Mouse (Mus musculus) limb, embryonic 12.5 days (tissue): ENCODE measurements around the gene Tjp2. TPM values are rescaled to one million over a fixed set of nuclear protein-coding genes. Genes with fewer than 3 reads are reported as not detected.
"Not testable (repeated sequence)": the region's sequence is repeated elsewhere in the genome, so short reads cannot be mapped to it uniquely, and the experiment has no call there.

Experiments
- ATAC-seq: fragments of 200-750 bp; cut with Nextera tagmentation; 2 replicates; pipeline ENCODE4 v1.8.0; 2017; ENCODE audit warnings: low read depth, moderate TSS enrichment; ENCODE audit not compliant: insufficient number of reproducible peaks, insufficient read depth, low FRiP score, low TSS enrichment
- H3K27ac ChIP-seq: fragments of 300-500 bp; sonication (generic); 2 replicates; pipeline ENCODE4 v1.5.1; 2016; ENCODE audit warnings: mild to moderate bottlenecking, moderate library complexity
- H3K27me3 ChIP-seq: fragments of 300-500 bp; sonication (generic); 2 replicates; pipeline ENCODE4 v1.6.1; 2016; ENCODE audit warnings: mild to moderate bottlenecking, moderate library complexity
- H3K36me3 ChIP-seq: fragments of 300-500 bp; sonication (generic); 2 replicates; pipeline ENCODE4 v1.6.1; 2016; ENCODE audit warnings: mild to moderate bottlenecking, moderate library complexity
- H3K4me1 ChIP-seq: fragments of 300-500 bp; sonication (generic); replicated peaks from 2 replicates; pipeline ENCODE4 v1.6.1; 2016
- H3K4me2 ChIP-seq: fragments of 300-500 bp; sonication (generic); 2 replicates; pipeline ENCODE4 v1.6.1; 2016; ENCODE audit warnings: mild to moderate bottlenecking, moderate library complexity
- H3K4me3 ChIP-seq: fragments of 300-500 bp; sonication (generic); replicated peaks from 2 replicates; pipeline ENCODE4 v1.5.1; 2016; ENCODE audit warnings: mild to moderate bottlenecking
- H3K9ac ChIP-seq: fragments of 300-500 bp; sonication (generic); replicated peaks from 2 replicates; pipeline ENCODE4 v1.6.1; 2016; ENCODE audit warnings: mild to moderate bottlenecking, moderate library complexity
- H3K9me3 ChIP-seq: fragments of 300-500 bp; sonication (generic); 2 replicates; pipeline ENCODE4 v1.6.1; 2016; ENCODE audit warnings: mild to moderate bottlenecking, moderate library complexity
- WGBS: fragments of 180-500 bp; shearing (Covaris S2); methylation state at CpG from one replicate; pipeline ENCODE4 v1.1.7; 2016; 5-methylcytosine and 5-hydroxymethylcytosine counted together
- polyA plus RNA-seq: library from polyadenylated mRNA; unstranded; fragments of >200 nt; fragmentation: Nextera tagmentation; extraction: Ambion mirVana; gene quantifications from 2 replicates; pipeline ENCODE4 v1.2.1, GENCODE M21; 2016

Gene Tjp2
- polyA plus RNA-seq, 1 experiment from 2014 or later, result 28.6 TPM

DNA sequence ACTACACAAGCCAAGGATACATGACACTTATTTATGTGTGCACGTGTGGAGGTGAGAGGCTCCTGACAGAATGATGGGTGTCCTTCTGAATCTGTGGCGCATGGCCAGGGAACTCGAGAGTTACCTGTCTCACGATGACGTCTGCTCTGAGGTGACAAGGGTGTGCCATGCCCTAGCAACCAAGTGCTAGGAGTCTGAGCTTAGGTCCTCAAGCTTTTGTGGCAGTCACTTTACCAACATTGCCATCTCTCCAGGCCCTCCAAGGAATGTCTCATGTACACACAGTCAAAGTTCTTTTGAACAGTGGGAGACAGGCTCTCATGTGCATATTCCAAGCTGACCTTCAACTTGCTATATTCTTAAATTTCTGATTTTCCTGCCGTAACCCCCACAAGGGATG, 33.1 kb upstream of the Tjp2 start:
- no peak overlapping the region for H3K4me3 ChIP-seq
- no peaks in the 10 kb centered on the region for H3K27me3 ChIP-seq
- H3K4me2 ChIP-seq, result no peak overlapping the region
- WGBS, result 91% methylated on average over 6 of the region's 6 CpGs
- H3K27ac ChIP-seq, result no peak overlapping the region
- no peak for ATAC-seq
- H3K9ac ChIP-seq, result no peak overlapping the region
- H3K4me1 ChIP-seq, result 0 out of 2 replicates have a peak, but pooled peaks cover 3% of the 10 kb centered on the region
- H3K9me3 ChIP-seq, result no peaks in the 10 kb centered on the region
- H3K36me3 ChIP-seq, result peaks cover 20% of the 10 kb centered on the region

DNA sequence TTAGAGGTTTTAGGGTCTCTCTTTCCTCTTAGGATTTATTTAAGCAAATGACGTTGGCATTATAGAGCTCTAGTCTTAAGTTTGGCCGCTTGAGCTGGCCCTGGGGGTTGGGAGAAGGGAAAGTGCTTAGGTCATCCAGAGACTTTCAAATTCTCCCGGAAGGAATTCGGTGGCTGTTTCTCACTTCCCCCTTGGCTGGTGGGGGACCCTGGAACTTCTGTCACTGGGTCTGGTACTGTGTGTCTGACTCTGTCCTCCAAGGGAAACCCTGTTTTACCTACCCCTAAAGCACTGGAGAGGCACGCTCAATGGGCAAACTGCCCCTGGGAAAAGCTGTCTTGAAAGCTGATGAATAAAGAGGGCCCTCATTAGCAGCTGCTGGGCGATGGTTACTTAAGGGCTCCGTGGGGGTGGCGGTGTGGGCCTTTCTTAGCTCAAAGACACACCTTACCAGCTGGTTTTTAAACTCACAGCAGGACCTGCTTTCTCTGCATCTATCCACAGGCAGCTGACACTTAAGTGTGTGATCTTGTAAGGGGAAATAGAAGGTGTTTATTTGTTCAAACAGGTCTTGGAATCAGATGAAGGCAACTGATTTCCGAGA, 28.9 kb upstream of the Tjp2 start:
- no peaks in the 10 kb centered on the region for H3K36me3 ChIP-seq
- WGBS, result 12% methylated on average over 9 of the region's 9 CpGs
- H3K27me3 ChIP-seq, result no peaks in the 10 kb centered on the region
- no peak for ATAC-seq
- no peaks in the 10 kb centered on the region for H3K9me3 ChIP-seq
- H3K4me3 ChIP-seq, result no peak overlapping the region
- no peak overlapping the region for H3K9ac ChIP-seq
- H3K4me2 ChIP-seq, result no peak overlapping the region
- peaks cover 10% of the 10 kb centered on the region for H3K4me1 ChIP-seq
- no peak overlapping the region for H3K27ac ChIP-seq

DNA sequence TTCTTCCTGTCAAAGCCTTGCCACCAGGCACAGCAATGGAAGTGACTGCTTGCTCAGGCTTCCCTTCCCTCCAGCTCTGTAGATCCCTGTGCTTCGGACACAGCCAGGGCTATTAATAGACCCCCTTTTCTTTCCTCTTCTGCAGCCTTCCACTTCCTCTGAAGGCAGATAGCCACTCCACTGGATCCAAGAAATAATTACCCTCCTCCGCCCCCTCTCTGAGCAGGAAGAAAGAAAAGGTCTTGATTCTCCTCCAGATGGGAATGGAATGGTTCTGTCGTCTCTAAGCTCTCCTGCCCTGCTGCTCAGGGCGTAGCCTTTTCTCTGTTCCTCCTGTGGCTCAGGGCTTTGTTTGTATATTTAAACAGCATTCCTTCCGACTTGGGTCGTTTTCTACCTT, 27.0 kb upstream of the Tjp2 start:
- Histone ChIP-seq H3K4me1 (peaks cover 10% of the 10 kb centered on the region), H3K9ac (no peak overlapping the region), H3K27ac (no peak overlapping the region), H3K4me3 (no peak overlapping the region), H3K36me3 (no peaks in the 10 kb centered on the region), H3K27me3 (no peaks in the 10 kb centered on the region), H3K9me3 (no peaks in the 10 kb centered on the region), H3K4me2 (no peak overlapping the region)
- no peak for ATAC-seq
- 27% methylated on average over 6 of the region's 6 CpGs for whole genome bisulfite sequencing

DNA sequence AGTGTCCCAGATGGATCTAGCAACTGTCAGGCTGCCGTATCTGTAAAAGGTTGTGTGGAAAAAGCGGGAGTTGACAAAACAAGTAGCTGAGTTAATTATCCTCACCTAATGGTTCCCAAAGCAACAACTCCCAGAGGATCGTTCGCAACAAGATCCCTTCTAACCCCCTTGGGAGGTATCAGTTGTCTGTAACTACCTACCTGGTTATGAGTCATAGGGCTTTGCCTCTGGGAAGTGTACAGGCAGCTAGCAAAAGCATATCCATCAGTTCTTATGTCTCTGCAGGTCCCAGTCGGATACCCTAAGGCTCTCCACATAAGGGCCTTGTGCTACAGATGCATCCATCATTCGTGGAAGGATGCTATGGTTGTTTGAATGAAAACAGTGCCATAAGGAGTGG, 18.5 kb upstream of the Tjp2 start:
- H3K4me2 ChIP-seq, result no peak overlapping the region
- no peaks in the 10 kb centered on the region for H3K36me3 ChIP-seq
- H3K4me3 ChIP-seq, result no peak overlapping the region
- H3K4me1 ChIP-seq, result peaks cover 7% of the 10 kb centered on the region; the same call in 1 of the 2 replicates
- ATAC-seq, result no peak
- WGBS, result 80% methylated on average over 6 of the region's 6 CpGs
- H3K27ac ChIP-seq, result no peak overlapping the region
- H3K9ac ChIP-seq, result no peak overlapping the region
- H3K9me3 ChIP-seq, result no peaks in the 10 kb centered on the region
- H3K27me3 ChIP-seq, result no peaks in the 10 kb centered on the region

DNA sequence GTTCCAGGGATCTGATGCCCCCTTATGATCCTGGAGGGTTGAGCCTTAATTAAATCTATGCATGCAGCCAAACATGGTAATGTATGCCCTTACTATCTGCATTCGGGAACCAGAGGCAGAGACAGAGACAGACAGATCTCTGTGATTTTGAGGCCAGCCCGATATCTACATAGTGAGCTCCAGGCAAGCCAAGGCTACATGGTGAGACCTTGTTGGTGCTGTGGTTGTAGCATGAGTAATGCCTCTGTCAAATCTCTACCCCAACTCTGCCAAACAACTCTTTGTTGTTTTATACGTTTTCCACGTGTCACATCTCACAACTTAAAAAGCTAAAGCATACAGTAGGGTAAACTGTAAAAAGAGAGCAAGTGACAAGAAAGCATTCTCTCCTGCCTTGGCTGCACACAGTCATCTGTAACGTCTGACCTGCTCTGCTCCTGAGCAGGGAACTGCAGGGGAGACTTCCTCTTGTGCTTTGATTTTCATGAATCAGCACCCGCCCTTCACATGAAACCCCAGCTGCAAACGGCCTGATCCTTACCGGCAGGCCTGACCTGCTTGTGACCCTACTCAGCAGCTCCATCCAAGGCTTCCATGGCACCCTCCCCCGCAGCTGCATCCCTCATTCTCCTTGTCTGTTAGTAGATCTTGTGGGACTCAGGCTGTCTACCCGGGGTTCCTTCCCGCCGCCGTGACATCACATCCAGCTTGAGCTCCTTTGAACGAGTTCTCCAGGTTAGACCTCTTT, 17.1 kb upstream of the Tjp2 start:
- Histone ChIP-seq H3K36me3 (no peaks in the 10 kb centered on the region), H3K27me3 (no peaks in the 10 kb centered on the region), H3K4me3 (no peak overlapping the region), H3K27ac (no peak overlapping the region), H3K9ac (no peak overlapping the region), H3K4me2 (no peak overlapping the region), H3K9me3 (no peaks in the 10 kb centered on the region), H3K4me1 (peaks cover 7% of the 10 kb centered on the region; the same call in 1 of the 2 replicates)
- WGBS, result 29% methylated on average over 14 of the region's 14 CpGs
- ATAC-seq, result no peak

DNA sequence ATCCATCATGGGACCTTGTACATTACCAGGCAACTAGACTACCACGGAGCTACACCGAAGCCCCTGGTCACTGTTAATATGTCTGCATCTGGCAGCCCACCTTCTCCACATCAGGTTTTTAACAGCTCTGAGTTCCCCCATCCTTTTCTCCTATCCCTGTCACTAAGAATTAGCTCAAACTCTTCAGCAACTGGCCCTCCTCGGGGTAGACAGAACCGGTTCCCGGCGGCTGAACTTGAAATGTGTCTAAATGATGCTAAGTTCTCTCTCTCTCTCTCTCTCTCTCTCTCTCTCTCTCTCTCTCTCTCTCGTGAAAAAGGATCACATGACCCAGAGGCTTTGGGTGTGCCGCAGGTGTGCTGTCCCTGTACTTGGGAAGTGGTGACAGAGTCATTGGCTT, 16.4 kb upstream of the Tjp2 start:
- H3K4me3 ChIP-seq, result no peak overlapping the region

DNA sequence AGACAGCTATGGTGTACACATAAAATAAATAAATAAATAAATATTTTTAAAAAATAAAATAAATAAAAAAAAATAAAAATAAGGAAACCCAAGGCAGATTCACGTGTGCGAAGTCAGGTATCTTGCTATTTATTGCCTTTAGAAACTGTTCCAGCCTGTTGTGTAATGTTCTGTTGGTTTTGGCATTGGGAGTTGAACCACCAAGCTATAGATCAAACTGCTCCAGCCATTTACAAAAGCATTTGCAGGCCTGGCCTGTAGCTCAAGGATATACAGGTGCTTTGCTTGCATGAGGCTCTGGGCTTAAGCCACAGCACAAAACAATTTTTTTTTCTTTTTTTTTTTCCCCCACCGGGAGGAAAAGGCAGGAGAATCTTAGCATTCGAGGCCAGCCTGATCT, 13.2 kb upstream of the Tjp2 start:
- Histone ChIP-seq H3K4me3 (no peak overlapping the region), H3K4me2 (no peak overlapping the region), H3K27me3 (no peaks in the 10 kb centered on the region), H3K9ac (no peak overlapping the region), H3K36me3 (no peaks in the 10 kb centered on the region), H3K4me1 (peaks cover 7% of the 10 kb centered on the region; the same call in 1 of the 2 replicates), H3K27ac (no peak overlapping the region), H3K9me3 (no peaks in the 10 kb centered on the region)
- WGBS, result 77% methylated on average over 4 of the region's 4 CpGs
- no peak for ATAC-seq

More for the DNA sequence above, 16.4 kb upstream of the Tjp2 start:
- H3K9me3 ChIP-seq, result no peaks in the 10 kb centered on the region
- H3K27ac ChIP-seq, result no peak overlapping the region
- ATAC-seq, result no peak
- no peak overlapping the region for H3K9ac ChIP-seq
- peaks cover 7% of the 10 kb centered on the region; the same call in 1 of the 2 replicates for H3K4me1 ChIP-seq
- H3K27me3 ChIP-seq, result no peaks in the 10 kb centered on the region
- no peaks in the 10 kb centered on the region for H3K36me3 ChIP-seq
- 81% methylated on average over 8 of the region's 8 CpGs for WGBS
- no peak overlapping the region for H3K4me2 ChIP-seq

DNA sequence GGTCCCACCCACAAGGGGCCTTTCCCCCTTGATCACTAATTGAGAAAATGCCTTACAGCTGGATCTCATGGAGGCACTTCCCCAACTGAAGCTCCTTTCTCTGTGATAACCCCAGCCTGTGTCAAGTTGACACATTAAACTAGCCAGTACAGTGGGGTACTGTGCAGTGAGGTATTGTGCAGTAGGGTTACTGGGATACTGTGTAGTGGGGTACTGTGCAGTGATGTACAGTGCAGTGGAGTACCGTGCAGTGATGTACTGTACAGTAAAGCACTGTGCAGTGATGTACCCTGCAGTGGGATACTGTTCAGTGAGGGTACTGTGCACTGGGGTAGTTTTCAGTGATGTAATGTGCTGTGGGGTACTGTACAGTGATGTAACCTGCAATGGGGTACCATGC, 7.5 kb upstream of the Tjp2 start:
- H3K4me1 ChIP-seq, ATAC-seq, H3K4me2 ChIP-seq, H3K9me3 ChIP-seq, H3K36me3 ChIP-seq, H3K9ac ChIP-seq, H3K27me3 ChIP-seq, H3K27ac ChIP-seq, H3K4me3 ChIP-seq: not testable (repeated sequence)
- 82% methylated on average over 1 of the region's 1 CpGs for WGBS

DNA sequence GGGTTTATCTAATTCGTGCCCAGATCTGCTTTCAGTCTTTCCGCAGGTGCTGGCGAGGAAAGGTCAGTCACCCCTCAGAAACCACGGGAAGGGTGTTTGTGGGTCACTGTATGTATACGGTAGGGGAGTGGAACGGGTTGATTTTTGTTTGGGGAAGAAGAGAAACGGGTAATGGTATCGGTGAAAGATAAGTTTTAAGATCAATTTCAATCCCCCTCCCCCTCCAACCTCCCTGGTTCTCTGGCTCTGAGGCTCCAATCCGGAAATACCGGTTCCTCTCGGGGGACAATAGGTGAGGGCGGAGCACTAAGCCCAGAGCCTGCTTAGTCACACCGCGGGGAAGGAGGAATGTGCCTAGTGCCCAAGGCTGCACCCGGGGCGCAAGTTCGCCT, 471 bp upstream of the Tjp2 start:
- Histone ChIP-seq H3K4me1 (peaks cover 15% of the 10 kb centered on the region), H3K4me3 (peak overlapping the region; percentile 48), H3K27ac (no peak overlapping the region), H3K36me3 (no peaks in the 10 kb centered on the region), H3K9me3 (no peaks in the 10 kb centered on the region), H3K27me3 (peaks cover 50% of the 10 kb centered on the region), H3K4me2 (peak overlapping the region; percentile 86), H3K9ac (no peak overlapping the region)
- under 1% methylated on average over 17 of the region's 17 CpGs for WGBS
- no peak for ATAC-seq

DNA sequence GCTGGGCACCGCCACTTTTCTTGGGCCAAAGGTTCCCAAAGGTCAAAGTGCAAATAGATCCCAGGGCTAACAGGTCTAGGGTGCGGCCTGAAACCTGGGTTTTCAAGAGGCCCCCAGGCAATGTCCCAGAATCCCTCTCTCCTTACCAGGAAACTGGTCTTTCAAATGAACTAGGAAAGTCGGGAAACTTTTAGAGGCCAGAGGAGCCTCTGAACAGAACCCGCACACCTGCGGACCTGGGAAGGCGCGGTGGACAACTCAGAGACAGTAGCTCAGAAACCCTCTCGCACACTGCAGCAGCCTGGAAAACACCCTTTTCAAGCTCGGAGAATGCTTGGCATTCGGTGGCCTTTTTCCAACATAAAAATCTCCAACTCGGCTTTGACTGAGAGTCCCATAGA, 979 bp downstream of the Tjp2 start:
- H3K4me2 ChIP-seq, result peak overlapping the region; percentile 86
- H3K4me3 ChIP-seq, result peak overlapping the region; percentile 48
- no peaks in the 10 kb centered on the region for H3K36me3 ChIP-seq
- H3K27ac ChIP-seq, result 0 out of 2 replicates have a peak overlapping the region, but pooled peaks have one; percentile 2
- no peaks in the 10 kb centered on the region for H3K9me3 ChIP-seq
- 15% methylated on average over 11 of the region's 11 CpGs for WGBS
- H3K9ac ChIP-seq, result no peak overlapping the region
- ATAC-seq, result no peak
- H3K4me1 ChIP-seq, result peaks cover 15% of the 10 kb centered on the region
- H3K27me3 ChIP-seq, result peaks cover 50% of the 10 kb centered on the region

DNA sequence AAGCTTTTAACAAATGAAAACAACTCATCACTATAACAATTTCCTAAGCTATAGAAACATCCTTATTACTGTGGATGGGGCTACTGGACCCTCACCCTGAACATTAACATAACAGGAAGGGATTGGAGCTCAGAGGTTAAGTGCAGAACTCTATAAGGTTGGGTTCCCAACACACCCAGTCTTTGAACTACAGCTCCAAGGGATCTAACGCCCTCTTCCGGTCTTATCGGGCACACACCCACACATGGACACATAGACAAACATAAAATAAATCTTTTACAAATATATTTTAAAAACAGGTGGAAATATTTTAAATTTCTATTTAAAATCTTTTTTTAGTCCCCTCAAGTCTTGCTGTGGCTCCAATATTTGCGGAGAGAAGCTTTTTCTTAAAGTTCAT, 3.4 kb downstream of the Tjp2 start:
- H3K36me3 ChIP-seq, result no peaks in the 10 kb centered on the region
- 73% methylated on average over 4 of the region's 4 CpGs for WGBS
- peaks cover 45% of the 10 kb centered on the region for H3K27me3 ChIP-seq
- no peak overlapping the region for H3K9ac ChIP-seq
- H3K4me1 ChIP-seq, result peaks cover 15% of the 10 kb centered on the region
- no peak overlapping the region for H3K27ac ChIP-seq
- no peak overlapping the region for H3K4me2 ChIP-seq
- ATAC-seq, result no peak
- no peaks in the 10 kb centered on the region for H3K9me3 ChIP-seq
- no peak overlapping the region for H3K4me3 ChIP-seq
